Mouse (Mus musculus): ENCODE data around the gene Cfap45.

Cfap45 gene

DNA sequence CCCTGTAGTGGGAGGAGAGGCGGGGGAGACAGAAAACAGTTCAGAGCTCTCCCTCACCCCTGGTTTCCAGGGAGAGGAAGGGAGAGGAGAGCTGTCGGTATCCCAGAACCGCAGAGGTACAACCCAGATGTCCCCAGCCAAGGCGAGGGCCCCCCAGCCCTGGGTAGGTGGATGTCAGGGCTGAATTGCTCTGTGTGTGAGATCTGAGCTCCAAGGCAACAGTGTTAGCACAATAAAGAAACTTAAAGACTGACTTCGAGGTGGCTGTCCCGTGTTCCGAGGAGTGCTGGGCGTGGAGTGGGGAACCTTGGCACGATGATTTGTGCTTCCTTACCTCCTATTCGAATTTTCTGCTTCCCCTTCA, 42.8 kb downstream of the Cfap45 start:
- WGBS = 8% methylated on average over 10 of the region's 10 CpGs

- WGBS = 90% methylated on average over 3 of the region's 3 CpGs
Observed at GRCm38 (mm10) chr1:172566131-172566530, 45.5 kb downstream of the Cfap45 start.

GRCm38 (mm10) chr1:172567758-172568157, 47.2 kb downstream of the Cfap45 start:
- 89% methylated on average over 4 of the region's 4 CpGs for WGBS

DNA sequence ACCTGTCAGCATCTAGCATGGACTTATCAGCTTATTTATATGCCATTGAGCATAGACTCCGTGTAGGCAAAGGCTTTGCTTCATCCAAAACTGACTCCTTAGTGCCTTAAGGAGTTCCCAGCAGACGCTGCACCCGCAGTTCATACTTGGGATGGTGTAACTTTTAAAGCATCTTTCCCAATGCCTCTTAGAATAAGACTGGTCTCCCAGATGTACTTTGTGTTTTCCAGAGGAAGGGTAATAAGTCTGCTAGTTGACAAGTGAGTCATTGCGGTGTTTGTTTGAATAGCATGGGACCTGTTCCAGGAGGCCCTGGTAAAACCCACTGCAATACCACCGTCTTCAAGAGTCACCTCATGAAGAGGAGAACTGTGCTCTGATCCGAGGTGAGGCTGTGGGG, 59.5 kb downstream of the Cfap45 start:
- 88% methylated on average over 6 of the region's 6 CpGs for WGBS

DNA sequence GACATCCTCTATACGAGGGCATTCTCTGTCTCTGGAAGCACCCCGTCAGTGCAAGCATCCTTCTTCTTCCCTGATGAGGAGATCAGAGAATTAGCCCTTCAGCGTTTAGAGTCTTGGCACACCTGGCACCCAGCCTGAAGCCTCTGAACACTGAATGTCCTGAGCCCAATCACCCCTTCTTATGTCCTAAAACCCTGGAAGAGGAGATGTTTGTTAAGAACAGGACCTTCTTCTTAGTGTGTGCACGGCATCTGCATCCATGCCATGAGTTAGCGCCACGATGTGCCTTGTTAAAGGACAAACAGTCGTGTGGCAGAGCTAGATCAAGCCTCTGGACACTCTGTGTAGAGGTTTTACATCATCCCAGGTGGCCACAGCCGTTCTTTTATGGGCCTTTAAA, 61.8 kb downstream of the Cfap45 start:
- WGBS = 88% methylated on average over 8 of the region's 8 CpGs

GRCm38 (mm10) chr1:172584271-172584670, 63.7 kb downstream of the Cfap45 start:
- 97% methylated on average over 6 of the region's 6 CpGs for WGBS

GRCm38 (mm10) chr1:172585026-172585425, 64.4 kb downstream of the Cfap45 start:
- 58% methylated on average over 4 of the region's 4 CpGs for WGBS

- 58% methylated on average over 26 of the region's 26 CpGs for WGBS
Observed at GRCm38 (mm10) chr1:172585612-172586567, 65.3 kb downstream of the Cfap45 start.

DNA sequence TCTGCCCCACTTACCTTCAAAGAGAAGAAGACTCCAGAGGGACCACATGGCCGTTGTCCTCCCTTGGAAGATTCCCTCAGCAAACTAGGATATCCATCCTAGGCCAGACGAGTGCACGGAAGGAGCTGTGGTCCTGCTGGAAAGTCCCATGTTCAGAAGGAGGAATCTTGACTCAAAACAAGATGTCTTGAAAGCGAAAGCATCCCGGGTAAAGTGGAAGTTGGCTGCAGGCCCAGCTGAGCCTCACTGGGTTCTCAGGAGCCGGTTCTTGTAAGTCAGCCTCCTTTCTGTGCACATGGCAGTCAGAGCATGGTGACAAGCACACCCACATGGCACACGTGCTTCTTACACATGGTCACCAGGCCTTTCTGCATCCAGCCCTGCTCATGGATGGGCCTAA, 69.8 kb downstream of the Cfap45 start, which contains the start of gene Slamf8:
Gene Slamf8, minus strand, starts transcription at position 184 of the 400 bp plus-strand sequence.
- 54% methylated on average over 7 of the region's 7 CpGs for WGBS

GRCm38 (mm10) chr1:172593321-172593720, 72.7 kb downstream of the Cfap45 start:
- 83% methylated on average over 3 of the region's 3 CpGs for WGBS

DNA sequence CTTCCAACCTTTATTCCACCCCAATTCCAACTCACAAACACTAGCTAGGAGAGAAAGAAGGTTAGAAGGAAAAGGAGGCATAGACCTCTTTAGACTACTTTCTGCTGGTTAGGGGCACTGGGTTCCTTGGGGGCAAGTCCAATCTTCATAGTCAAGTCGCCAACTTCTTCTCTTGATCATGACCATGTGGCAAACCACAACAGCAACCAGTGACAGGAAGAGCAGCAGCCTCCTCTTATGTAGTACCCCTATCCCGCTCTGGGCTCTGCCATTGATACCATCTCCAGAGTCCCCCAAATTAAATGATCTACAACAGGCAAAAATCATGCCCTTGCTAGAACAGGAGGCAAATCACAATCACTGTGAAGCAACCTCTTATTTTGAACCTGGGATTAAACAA, 73.4 kb downstream of the Cfap45 start:
- WGBS = 93% methylated on average over 2 of the region's 2 CpGs
